Mouse (Mus musculus) heart, embryonic 15.5 days (tissue): ENCODE results near the gene Prss50. TPM values are rescaled to one million over a fixed set of nuclear protein-coding genes. Genes with fewer than 3 reads are reported as not detected.

Source experiments
- ATAC-seq: fragments of 200-750 bp; cut with Nextera tagmentation; replicated peaks from 2 replicates; pipeline ENCODE4 v1.8.0; 2017; ENCODE audit warnings: low read depth, moderate TSS enrichment; ENCODE audit not compliant: insufficient number of reproducible peaks, insufficient read depth, low FRiP score
- H3K27ac ChIP-seq: fragments of 300-500 bp; sonication (generic); 2 replicates; pipeline ENCODE4 v1.5.1; 2015; ENCODE audit warnings: mild to moderate bottlenecking, inconsistent platforms
- H3K27me3 ChIP-seq: fragments of 300-500 bp; sonication (generic); 2 replicates; pipeline ENCODE4 v1.6.1; 2015; ENCODE audit warnings: inconsistent platforms
- H3K36me3 ChIP-seq: fragments of 300-500 bp; sonication (generic); 2 replicates; pipeline ENCODE4 v1.6.1; 2015; ENCODE audit warnings: mild to moderate bottlenecking, inconsistent platforms
- H3K4me1 ChIP-seq: fragments of 300-500 bp; sonication (generic); replicated peaks from 2 replicates; pipeline ENCODE4 v1.6.1; 2015; ENCODE audit warnings: inconsistent platforms
- H3K4me2 ChIP-seq: fragments of 300-500 bp; sonication (generic); 2 replicates; pipeline ENCODE4 v1.6.1; 2015; ENCODE audit warnings: inconsistent platforms, mild to moderate bottlenecking, moderate library complexity
- H3K4me3 ChIP-seq: fragments of 300-500 bp; sonication (generic); 2 replicates; pipeline ENCODE4 v1.5.1; 2015; ENCODE audit warnings: mild to moderate bottlenecking, inconsistent platforms
- H3K9ac ChIP-seq: fragments of 300-500 bp; sonication (generic); 2 replicates; pipeline ENCODE4 v1.6.1; 2015; ENCODE audit warnings: mild to moderate bottlenecking, inconsistent platforms
- H3K9me3 ChIP-seq: fragments of 300-500 bp; sonication (generic); replicated peaks from 2 replicates; pipeline ENCODE4 v1.6.1; 2016; ENCODE audit warnings: inconsistent platforms
- WGBS: fragments of 180-500 bp; shearing (Covaris S2); methylation state at CpG from one replicate; pipeline ENCODE4 v1.1.7; 2015; ENCODE audit warnings: mixed read lengths; 5-methylcytosine and 5-hydroxymethylcytosine counted together
- polyA plus RNA-seq: library from polyadenylated mRNA; unstranded; fragments of >200 nt; fragmentation: Nextera tagmentation; extraction: Ambion mirVana; gene quantifications from 2 replicates; pipeline ENCODE4 v1.2.1, GENCODE M21; 2015

The Prss50 gene
- polyA plus RNA-seq, 1 experiment from 2014 or later, result not detected

- H3K27ac ChIP-seq, result no peak overlapping the region
- no peak overlapping the region for H3K4me3 ChIP-seq
- WGBS, result 65% methylated on average over 12 of the region's 12 CpGs
- ATAC-seq, result no peak
- no peaks in the 10 kb centered on the region for H3K27me3 ChIP-seq
- peaks cover 17% of the 10 kb centered on the region for H3K4me1 ChIP-seq
- H3K9me3 ChIP-seq, result no peaks in the 10 kb centered on the region
- no peak overlapping the region for H3K9ac ChIP-seq
- no peaks in the 10 kb centered on the region for H3K36me3 ChIP-seq
- no peak overlapping the region for H3K4me2 ChIP-seq
These were observed 33.5 kb downstream of the Prss50 start for GRCm38 (mm10) chr9:110891077-110891828.

GRCm38 (mm10) chr9:110892552-110892951 is 34.8 kb downstream of the Prss50 start:
- WGBS, result 75% methylated on average over 3 of the region's 3 CpGs
- Histone ChIP-seq H3K27me3 (no peaks in the 10 kb centered on the region; the same call in 1 of the 2 replicates), H3K9me3 (no peaks in the 10 kb centered on the region), H3K4me1 (peaks cover 21% of the 10 kb centered on the region), H3K9ac (no peak overlapping the region), H3K36me3 (no peaks in the 10 kb centered on the region), H3K4me3 (no peak overlapping the region), H3K4me2 (no peak overlapping the region), H3K27ac (no peak overlapping the region)
- ATAC-seq, result no peak

GRCm38 (mm10) chr9:110893429-110893828 is 35.7 kb downstream of the Prss50 start:
- Histone ChIP-seq H3K36me3 (no peaks in the 10 kb centered on the region), H3K4me3 (no peak overlapping the region), H3K4me2 (no peak overlapping the region), H3K9ac (no peak overlapping the region), H3K4me1 (peaks cover 18% of the 10 kb centered on the region), H3K9me3 (no peaks in the 10 kb centered on the region), H3K27me3 (no peaks in the 10 kb centered on the region; the same call in 1 of the 2 replicates), H3K27ac (no peak overlapping the region)
- ATAC-seq, result no peak
- 77% methylated on average over 10 of the region's 10 CpGs for WGBS

GRCm38 (mm10) chr9:110895507-110895906 is 37.7 kb downstream of the Prss50 start:
- H3K4me2 ChIP-seq, result no peak overlapping the region
- peaks cover 14% of the 10 kb centered on the region for H3K4me1 ChIP-seq
- no peak overlapping the region for H3K27ac ChIP-seq
- H3K36me3 ChIP-seq, result no peaks in the 10 kb centered on the region
- no peak overlapping the region for H3K4me3 ChIP-seq
- H3K9ac ChIP-seq, result no peak overlapping the region
- ATAC-seq, result no peak
- no peaks in the 10 kb centered on the region; the same call in 1 of the 2 replicates for H3K27me3 ChIP-seq
- 53% methylated on average over 5 of the region's 5 CpGs for WGBS
- no peaks in the 10 kb centered on the region for H3K9me3 ChIP-seq

GRCm38 (mm10) chr9:110895994-110896393 is 38.2 kb downstream of the Prss50 start:
- H3K27me3 ChIP-seq, result no peaks in the 10 kb centered on the region; the same call in 1 of the 2 replicates
- H3K36me3 ChIP-seq, result no peaks in the 10 kb centered on the region
- no peak for ATAC-seq
- H3K4me2 ChIP-seq, result peak overlapping the region; percentile 10; the same call in 1 of the 2 replicates
- peaks cover 12% of the 10 kb centered on the region for H3K4me1 ChIP-seq
- H3K9ac ChIP-seq, result no peak overlapping the region
- H3K4me3 ChIP-seq, result no peak overlapping the region
- H3K9me3 ChIP-seq, result no peaks in the 10 kb centered on the region
- WGBS, result 28% methylated on average over 7 of the region's 7 CpGs
- no peak overlapping the region for H3K27ac ChIP-seq

GRCm38 (mm10) chr9:110896595-110896994 is 38.8 kb downstream of the Prss50 start:
- no peaks in the 10 kb centered on the region for H3K36me3 ChIP-seq
- 19% methylated on average over 6 of the region's 6 CpGs for WGBS
- peaks cover 10% of the 10 kb centered on the region for H3K4me1 ChIP-seq
- no peak overlapping the region for H3K9ac ChIP-seq
- H3K4me2 ChIP-seq, result 0 out of 2 replicates have a peak overlapping the region, but pooled peaks have one; percentile 10
- H3K9me3 ChIP-seq, result no peaks in the 10 kb centered on the region
- ATAC-seq, result peak; percentile 29; the same call in 1 of the 2 replicates
- H3K27me3 ChIP-seq, result no peaks in the 10 kb centered on the region; the same call in 1 of the 2 replicates
- H3K4me3 ChIP-seq, result no peak overlapping the region
- H3K27ac ChIP-seq, result no peak overlapping the region

- Histone ChIP-seq H3K4me2 (no peak overlapping the region), H3K27ac (no peak overlapping the region), H3K4me1 (peaks cover 10% of the 10 kb centered on the region), H3K4me3 (no peak overlapping the region), H3K36me3 (no peaks in the 10 kb centered on the region), H3K27me3 (no peaks in the 10 kb centered on the region; the same call in 1 of the 2 replicates), H3K9me3 (no peaks in the 10 kb centered on the region), H3K9ac (no peak overlapping the region)
- 36% methylated on average over 10 of the region's 10 CpGs for WGBS
- ATAC-seq, result no peak
These were observed 41.8 kb downstream of the Prss50 start for GRCm38 (mm10) chr9:110899451-110900008.

- Histone ChIP-seq H3K27me3 (no peaks in the 10 kb centered on the region; the same call in 1 of the 2 replicates), H3K36me3 (no peaks in the 10 kb centered on the region), H3K27ac (no peak overlapping the region), H3K9ac (no peak overlapping the region), H3K4me3 (no peak overlapping the region), H3K4me1 (peaks cover 4% of the 10 kb centered on the region), H3K4me2 (no peak overlapping the region), H3K9me3 (no peaks in the 10 kb centered on the region)
- ATAC-seq, result no peak
- WGBS, result 85% methylated on average over 6 of the region's 6 CpGs
These were observed 43.4 kb downstream of the Prss50 start for GRCm38 (mm10) chr9:110901204-110901603.

GRCm38 (mm10) chr9:110902271-110902670 is 44.5 kb downstream of the Prss50 start:
- Histone ChIP-seq H3K4me3 (no peak overlapping the region), H3K9me3 (no peaks in the 10 kb centered on the region), H3K36me3 (no peaks in the 10 kb centered on the region), H3K27me3 (no peaks in the 10 kb centered on the region; the same call in 1 of the 2 replicates), H3K27ac (no peak overlapping the region), H3K4me1 (no peaks in the 10 kb centered on the region), H3K9ac (no peak overlapping the region), H3K4me2 (no peak overlapping the region)
- no peak for ATAC-seq
- 53% methylated on average over 4 of the region's 4 CpGs for WGBS

- no peak for ATAC-seq
- Histone ChIP-seq H3K36me3 (no peaks in the 10 kb centered on the region), H3K27ac (no peak overlapping the region), H3K4me3 (no peak overlapping the region), H3K9me3 (no peaks in the 10 kb centered on the region), H3K4me1 (no peaks in the 10 kb centered on the region), H3K27me3 (no peaks in the 10 kb centered on the region), H3K9ac (no peak overlapping the region), H3K4me2 (no peak overlapping the region)
- 86% methylated on average over 11 of the region's 11 CpGs for WGBS
These were observed 49.6 kb downstream of the Prss50 start for GRCm38 (mm10) chr9:110907201-110907837.

- no peak overlapping the region for H3K9ac ChIP-seq
- H3K27me3 ChIP-seq, result no peaks in the 10 kb centered on the region
- H3K9me3 ChIP-seq, result no peaks in the 10 kb centered on the region
- 74% methylated on average over 4 of the region's 4 CpGs for WGBS
- no peak overlapping the region for H3K4me3 ChIP-seq
- ATAC-seq, result no peak
- H3K27ac ChIP-seq, result no peak overlapping the region
- H3K36me3 ChIP-seq, result no peaks in the 10 kb centered on the region
- H3K4me1 ChIP-seq, result no peaks in the 10 kb centered on the region
- no peak overlapping the region for H3K4me2 ChIP-seq
These were observed 50.3 kb downstream of the Prss50 start for GRCm38 (mm10) chr9:110907838-110908630.
